Mouse (Mus musculus) midbrain, embryonic 10.5 days (tissue): ENCODE results near the gene Mkrn1. TPM values are rescaled to one million over a fixed set of nuclear protein-coding genes. Genes with fewer than 3 reads are reported as not detected.
A peak's percentile ranks its signal among the peaks of the same experiment; 100 is the strongest.
"Not testable (repeated sequence)": the region's sequence is repeated elsewhere in the genome, so short reads cannot be mapped to it uniquely, and the experiment has no call there.

Experiments
- DNase-seq: peaks from one replicate; pipeline ENCODE4 v3.0.0-alpha.2; 2017; ENCODE audit warnings: low spot score
- H3K27ac ChIP-seq: fragments of 300-500 bp; sonication (generic); replicated peaks from 2 replicates; pipeline ENCODE4 v1.5.1; 2016; ENCODE audit warnings: mild to moderate bottlenecking
- H3K27me3 ChIP-seq: fragments of 300-500 bp; sonication (generic); 2 replicates; pipeline ENCODE4 v1.6.1; 2016; ENCODE audit warnings: low read depth, mild to moderate bottlenecking; ENCODE audit not compliant: poor library complexity, severe bottlenecking
- H3K36me3 ChIP-seq: fragments of 300-500 bp; sonication (generic); 2 replicates; pipeline ENCODE4 v1.6.1; 2016; ENCODE audit warnings: mild to moderate bottlenecking, moderate library complexity
- H3K4me1 ChIP-seq: fragments of 300-500 bp; sonication (generic); 2 replicates; pipeline ENCODE4 v1.6.1; 2016
- H3K4me3 ChIP-seq: fragments of 300-500 bp; sonication (generic); 2 replicates; pipeline ENCODE4 v1.5.1; 2016; ENCODE audit warnings: mild to moderate bottlenecking, moderate library complexity
- H3K9me3 ChIP-seq: fragments of 300-500 bp; sonication (generic); replicated peaks from 2 replicates; pipeline ENCODE4 v1.6.1; 2016; ENCODE audit warnings: mild to moderate bottlenecking
- WGBS: fragments of 180-500 bp; shearing (Covaris S2); methylation state at CpG from one replicate; pipeline ENCODE4 v1.1.7; 2016; 5-methylcytosine and 5-hydroxymethylcytosine counted together
- polyA plus RNA-seq: library from polyadenylated mRNA; unstranded; fragments of >200 nt; fragmentation: Nextera tagmentation; extraction: Ambion mirVana; gene quantifications from 2 replicates; pipeline ENCODE4 v1.2.1, GENCODE M21; 2016

Gene Mkrn1
- polyA plus RNA-seq, 1 experiment from 2014 or later = 88.2 TPM

DNA sequence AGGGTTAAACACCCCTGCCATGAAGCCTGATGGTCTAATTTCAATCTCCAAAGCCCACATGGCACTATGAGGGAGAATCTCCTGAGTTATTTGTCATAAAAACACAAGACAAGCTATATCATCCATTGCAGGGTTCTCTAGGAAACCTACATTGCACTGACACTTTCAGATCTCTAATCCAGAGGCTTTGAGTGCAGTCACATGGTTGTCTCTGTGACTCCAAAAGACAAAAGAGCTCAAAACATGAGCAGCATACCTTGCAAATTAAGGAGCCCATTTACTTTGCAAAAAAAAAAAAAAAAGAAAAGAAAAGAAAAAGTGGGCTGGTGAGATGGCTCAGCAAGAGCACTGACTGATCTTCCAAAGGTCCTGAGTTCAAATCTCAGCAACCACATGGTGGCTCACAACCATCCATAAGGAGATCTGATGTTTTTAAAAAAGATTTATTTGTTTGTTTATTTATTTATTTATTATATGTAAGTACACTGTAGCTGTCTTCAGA is 22.6 kb upstream of the Mkrn1 start:
- Histone ChIP-seq H3K4me1 (peaks cover 18% of the 10 kb centered on the region), H3K36me3 (no peaks in the 10 kb centered on the region), H3K4me3 (no peak overlapping the region), H3K27ac (no peak overlapping the region), H3K9me3 (no peaks in the 10 kb centered on the region), H3K27me3 (no peaks in the 10 kb centered on the region)
- DNase-seq = no peak

DNA sequence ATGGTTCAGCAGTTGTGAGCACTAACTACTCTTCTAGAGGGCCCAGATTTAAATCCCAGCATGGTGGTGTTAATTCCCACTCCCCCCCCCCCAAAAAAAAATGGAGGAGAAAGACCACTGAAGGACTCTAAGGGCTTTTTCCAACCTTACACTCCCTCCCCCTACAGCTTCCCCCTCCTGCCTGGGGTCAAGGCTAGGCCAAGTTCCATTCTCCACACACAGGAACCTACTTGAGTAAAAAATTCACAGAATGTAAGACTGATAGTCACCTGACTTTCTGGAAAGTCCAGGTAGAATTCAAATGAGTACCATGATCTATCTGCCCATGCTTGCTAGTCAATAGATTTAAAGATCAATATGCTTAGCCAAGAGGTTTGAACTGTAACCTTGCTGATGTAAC is 19.9 kb upstream of the Mkrn1 start:
- H3K27me3 ChIP-seq = no peaks in the 10 kb centered on the region
- H3K36me3 ChIP-seq = no peaks in the 10 kb centered on the region
- H3K4me3 ChIP-seq = no peak overlapping the region
- H3K9me3 ChIP-seq = no peaks in the 10 kb centered on the region
- peaks cover 10% of the 10 kb centered on the region for H3K4me1 ChIP-seq
- DNase-seq = no peak
- H3K27ac ChIP-seq = no peak overlapping the region

DNA sequence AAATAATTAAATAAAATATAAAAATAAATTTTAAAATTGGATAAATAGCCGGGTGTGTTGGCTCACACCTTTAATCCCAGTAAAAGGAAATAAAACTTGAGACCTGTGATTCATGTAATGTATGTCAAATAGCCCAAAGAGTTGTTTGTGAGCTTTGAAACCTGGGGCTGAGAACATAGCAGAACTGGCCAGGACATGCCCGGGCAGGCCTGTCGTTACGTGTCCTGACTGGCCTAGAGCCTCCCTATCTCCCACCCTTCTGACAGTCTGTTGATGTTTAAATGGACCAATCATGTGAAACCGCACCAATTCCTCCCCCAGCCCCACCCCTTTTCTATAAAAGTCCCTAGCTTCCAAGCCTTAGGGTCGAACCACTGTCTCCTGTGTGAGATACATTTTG is 17.3 kb upstream of the Mkrn1 start:
- 91% methylated on average over 6 of the region's 6 CpGs for WGBS
- not testable (repeated sequence) for H3K4me3 ChIP-seq

DNA sequence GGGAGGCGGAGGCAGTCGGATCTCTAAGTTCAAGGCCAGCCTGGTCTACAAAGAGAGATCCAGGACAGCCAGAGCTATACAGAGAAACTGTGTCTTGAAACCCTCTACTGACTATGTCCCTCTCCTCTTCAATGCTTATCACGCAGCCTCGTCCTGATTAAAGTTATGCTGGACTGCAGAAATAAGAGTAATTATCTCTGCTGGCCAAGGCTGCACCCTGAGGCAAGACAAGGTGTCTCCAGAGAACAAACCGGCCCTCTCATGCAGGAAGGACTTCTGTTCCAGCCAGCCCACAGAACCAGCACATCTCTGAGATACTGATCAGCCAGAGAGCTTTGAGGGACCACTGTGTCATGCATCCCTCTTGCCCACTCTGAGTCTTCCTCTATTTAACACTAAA is 15.6 kb upstream of the Mkrn1 start:
- peak overlapping the region; percentile 76 for H3K27ac ChIP-seq

More for the DNA sequence above, 17.3 kb upstream of the Mkrn1 start:
- H3K4me1 ChIP-seq = peaks cover 21% of the 10 kb centered on the region
- not testable (repeated sequence) for H3K36me3 ChIP-seq, H3K27ac ChIP-seq, H3K9me3 ChIP-seq, DNase-seq, H3K27me3 ChIP-seq

DNA sequence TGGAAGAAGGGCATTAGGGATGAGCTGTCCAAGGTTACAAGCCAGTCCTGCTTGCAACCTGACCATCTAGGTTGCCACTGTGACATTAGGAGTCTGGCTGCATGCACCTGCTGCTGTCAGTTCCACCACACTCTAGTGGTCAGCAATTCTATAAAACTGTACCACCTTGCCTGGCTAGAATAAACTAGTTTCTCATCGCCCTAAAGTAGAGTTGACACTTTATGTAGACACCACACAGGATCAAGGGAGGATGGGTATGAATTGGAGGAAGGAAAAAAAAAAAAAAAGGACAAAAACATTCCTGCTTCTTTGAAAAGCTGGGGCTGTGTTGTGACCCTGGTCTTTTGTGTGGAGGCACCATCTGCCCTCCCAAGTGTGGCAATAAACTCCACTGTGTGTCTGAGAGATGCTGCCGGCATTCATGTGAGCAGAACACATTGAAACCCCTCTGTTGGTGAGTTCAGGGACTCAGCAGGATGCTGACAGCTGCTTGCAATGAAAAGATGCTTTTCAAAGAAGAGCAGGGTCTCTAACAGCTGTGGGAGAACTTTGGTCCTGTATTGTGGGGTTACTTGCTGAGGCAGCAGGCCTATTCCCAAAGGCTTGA is 14.7 kb upstream of the Mkrn1 start:
- peak; percentile 70 for DNase-seq
- WGBS = 28% methylated on average over 2 of the region's 2 CpGs

More for the DNA sequence above, 15.6 kb upstream of the Mkrn1 start:
- no peak for DNase-seq
- H3K4me3 ChIP-seq = no peak overlapping the region
- 87% methylated on average over 5 of the region's 5 CpGs for WGBS
- H3K36me3 ChIP-seq = no peaks in the 10 kb centered on the region
- H3K9me3 ChIP-seq = no peaks in the 10 kb centered on the region
- H3K27me3 ChIP-seq = no peaks in the 10 kb centered on the region
- peaks cover 21% of the 10 kb centered on the region for H3K4me1 ChIP-seq

DNA sequence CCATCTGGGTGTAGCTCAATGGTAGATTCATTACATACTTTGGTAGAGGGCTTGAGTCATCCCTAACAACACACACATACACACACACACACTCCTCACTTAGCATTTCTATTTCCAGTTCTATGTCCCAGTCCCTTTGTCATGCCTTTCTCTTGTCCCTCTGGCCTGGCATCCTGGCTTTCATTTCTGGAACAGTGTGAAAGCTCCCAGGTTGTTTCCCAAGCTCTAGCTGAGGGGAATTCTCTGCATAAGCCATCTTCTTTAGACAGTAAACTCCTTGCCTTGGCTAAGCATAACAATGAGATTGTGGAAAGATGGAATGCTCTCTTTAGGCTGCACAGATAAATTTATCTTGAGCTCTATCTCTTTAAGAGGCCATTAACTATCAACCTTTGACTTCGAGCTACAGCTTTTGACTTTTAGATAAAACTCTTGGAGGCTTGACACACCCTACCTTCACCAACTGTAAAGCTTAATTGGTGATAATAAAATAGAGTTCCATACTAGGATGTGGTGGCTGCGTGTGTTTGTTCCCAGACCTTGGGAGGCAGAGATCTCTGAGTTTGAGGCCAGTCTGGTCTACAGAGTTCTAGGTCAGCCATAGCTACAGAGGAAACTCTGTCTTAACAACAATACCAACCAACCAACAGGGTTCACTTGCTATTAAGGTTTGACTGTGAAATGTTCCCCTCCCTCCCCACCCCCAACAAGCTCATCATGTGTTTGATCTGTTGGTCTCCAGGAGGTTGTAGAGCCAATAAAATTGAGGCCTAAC is 14.0 kb upstream of the Mkrn1 start:
- 88% methylated on average over 2 of the region's 2 CpGs for WGBS
- Histone ChIP-seq H3K9me3 (no peaks in the 10 kb centered on the region), H3K4me3 (no peak overlapping the region), H3K36me3 (no peaks in the 10 kb centered on the region), H3K4me1 (peaks cover 21% of the 10 kb centered on the region), H3K27me3 (no peaks in the 10 kb centered on the region), H3K27ac (peak overlapping the region; percentile 67)
- no peak for DNase-seq

More for the DNA sequence above, 14.7 kb upstream of the Mkrn1 start:
- Histone ChIP-seq H3K27me3 (no peaks in the 10 kb centered on the region), H3K9me3 (no peaks in the 10 kb centered on the region), H3K36me3 (no peaks in the 10 kb centered on the region), H3K27ac (peak overlapping the region; percentile 67), H3K4me1 (peaks cover 21% of the 10 kb centered on the region), H3K4me3 (no peak overlapping the region)

DNA sequence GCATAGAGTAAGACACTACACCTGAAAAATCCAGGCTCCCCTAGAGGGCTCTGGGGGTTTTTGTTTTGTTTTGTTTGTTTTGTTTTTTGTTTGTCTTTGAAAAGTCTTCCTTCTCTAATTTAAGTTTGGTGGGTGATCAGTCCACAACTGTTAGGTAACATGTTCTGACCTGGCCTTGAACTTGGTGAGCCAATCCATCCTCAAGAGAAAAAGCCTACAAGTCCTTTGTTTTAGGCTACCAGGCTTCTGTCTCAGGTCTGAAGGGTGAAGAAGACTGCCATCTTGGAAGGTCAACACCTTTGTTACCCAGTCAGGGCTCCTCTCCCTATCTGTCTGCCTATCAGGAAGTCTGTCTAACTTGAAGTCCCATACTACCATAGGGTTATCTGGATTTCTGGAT is 13.4 kb upstream of the Mkrn1 start:
- peak overlapping the region; percentile 67 for H3K27ac ChIP-seq
- DNase-seq = no peak
- no peaks in the 10 kb centered on the region for H3K9me3 ChIP-seq
- H3K36me3 ChIP-seq = no peaks in the 10 kb centered on the region
- no peaks in the 10 kb centered on the region for H3K27me3 ChIP-seq
- no peak overlapping the region for H3K4me3 ChIP-seq
- H3K4me1 ChIP-seq = peaks cover 21% of the 10 kb centered on the region

DNA sequence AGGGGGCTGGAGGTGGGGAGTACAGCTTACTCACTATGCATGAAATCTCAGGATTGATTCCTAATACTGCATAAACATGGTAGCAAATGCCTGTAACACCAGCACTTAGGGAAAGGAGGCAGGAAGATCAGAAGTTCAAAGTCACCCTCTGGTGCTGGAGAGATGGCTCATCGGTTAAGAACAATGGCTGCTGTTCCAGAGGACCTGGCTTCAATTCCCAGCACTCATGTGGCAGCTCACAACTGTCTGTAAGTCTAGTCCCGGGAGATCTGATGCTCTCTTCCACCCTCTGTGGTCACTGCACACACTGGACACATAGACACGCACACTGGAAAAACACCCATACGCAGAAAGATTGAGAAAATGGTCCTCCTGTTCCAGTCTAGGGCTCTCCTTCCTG is 12.9 kb upstream of the Mkrn1 start:
- no peak for DNase-seq
- H3K27ac ChIP-seq = peak overlapping the region; percentile 67; the same call in 1 of the 2 replicates
- H3K27me3 ChIP-seq = no peaks in the 10 kb centered on the region
- no peaks in the 10 kb centered on the region for H3K9me3 ChIP-seq
- WGBS = 88% methylated on average over 4 of the region's 4 CpGs
- H3K4me3 ChIP-seq = no peak overlapping the region
- H3K4me1 ChIP-seq = peaks cover 21% of the 10 kb centered on the region
- H3K36me3 ChIP-seq = no peaks in the 10 kb centered on the region

DNA sequence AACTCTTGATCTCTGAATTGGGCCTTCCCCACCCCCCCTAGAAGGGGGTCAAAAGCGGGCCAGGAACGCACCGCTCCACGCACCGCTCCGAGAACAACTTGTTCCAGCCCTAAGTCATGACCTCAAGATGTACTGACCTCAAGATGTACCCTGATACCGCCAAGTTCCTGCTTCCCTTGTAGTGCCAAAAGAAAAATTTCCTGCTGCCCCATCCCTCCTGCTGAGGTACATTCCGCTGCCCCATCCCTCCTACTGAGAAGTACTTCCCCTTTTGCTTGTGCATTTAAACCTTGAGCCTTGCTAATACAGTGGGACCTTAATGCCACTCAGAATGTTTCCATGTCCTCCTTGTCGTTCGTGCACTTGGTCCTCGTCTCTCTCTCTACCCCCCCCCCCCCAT is 10.5 kb upstream of the Mkrn1 start:
- H3K36me3 ChIP-seq = no peaks in the 10 kb centered on the region
- DNase-seq = no peak
- no peak overlapping the region for H3K4me3 ChIP-seq
- no peaks in the 10 kb centered on the region for H3K9me3 ChIP-seq
- 76% methylated on average over 11 of the region's 11 CpGs for WGBS
- H3K27me3 ChIP-seq = no peaks in the 10 kb centered on the region
- H3K4me1 ChIP-seq = peaks cover 17% of the 10 kb centered on the region
- no peak overlapping the region for H3K27ac ChIP-seq

DNA sequence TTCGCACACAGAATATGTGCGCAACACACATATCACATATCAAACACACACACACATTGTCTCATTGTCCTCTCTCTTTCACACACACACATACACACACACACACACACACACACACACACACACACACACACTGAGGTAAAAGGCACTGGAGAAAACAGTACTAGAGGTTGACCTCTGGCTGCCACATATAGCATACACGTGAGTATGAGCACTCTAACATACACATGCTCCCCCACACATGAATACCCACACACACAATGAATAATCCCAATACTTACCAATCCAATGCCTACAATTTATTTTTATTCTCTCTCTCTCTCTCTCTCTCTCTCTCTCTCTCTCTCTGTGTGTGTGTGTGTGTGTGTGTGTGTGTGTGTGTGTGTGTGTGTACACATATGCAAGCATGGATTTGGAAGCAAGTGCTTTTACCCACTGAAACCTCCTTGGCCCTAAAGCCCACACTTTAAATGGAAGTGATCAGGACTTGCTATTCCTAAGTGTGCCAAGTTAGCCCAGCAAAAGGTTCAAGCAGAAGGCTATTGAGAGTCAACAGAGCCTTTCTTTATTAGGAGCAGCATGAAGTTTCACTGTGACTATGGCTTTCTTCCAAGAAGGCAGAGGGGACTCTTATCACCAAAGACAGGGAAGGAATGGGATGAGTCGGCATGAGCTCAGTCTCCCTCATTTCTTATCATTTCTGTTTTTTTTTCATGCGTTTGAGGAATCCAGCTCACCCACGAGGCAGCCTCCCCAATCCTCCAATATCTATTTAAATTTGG is 8.9 kb upstream of the Mkrn1 start:
- no peaks in the 10 kb centered on the region for H3K36me3 ChIP-seq
- H3K27me3 ChIP-seq = no peaks in the 10 kb centered on the region
- H3K4me1 ChIP-seq = peaks cover 1% of the 10 kb centered on the region; the same call in 1 of the 2 replicates
- H3K4me3 ChIP-seq = no peak overlapping the region
- no peak overlapping the region for H3K27ac ChIP-seq
- no peaks in the 10 kb centered on the region for H3K9me3 ChIP-seq
- WGBS = 91% methylated on average over 6 of the region's 6 CpGs
- DNase-seq = no peak

DNA sequence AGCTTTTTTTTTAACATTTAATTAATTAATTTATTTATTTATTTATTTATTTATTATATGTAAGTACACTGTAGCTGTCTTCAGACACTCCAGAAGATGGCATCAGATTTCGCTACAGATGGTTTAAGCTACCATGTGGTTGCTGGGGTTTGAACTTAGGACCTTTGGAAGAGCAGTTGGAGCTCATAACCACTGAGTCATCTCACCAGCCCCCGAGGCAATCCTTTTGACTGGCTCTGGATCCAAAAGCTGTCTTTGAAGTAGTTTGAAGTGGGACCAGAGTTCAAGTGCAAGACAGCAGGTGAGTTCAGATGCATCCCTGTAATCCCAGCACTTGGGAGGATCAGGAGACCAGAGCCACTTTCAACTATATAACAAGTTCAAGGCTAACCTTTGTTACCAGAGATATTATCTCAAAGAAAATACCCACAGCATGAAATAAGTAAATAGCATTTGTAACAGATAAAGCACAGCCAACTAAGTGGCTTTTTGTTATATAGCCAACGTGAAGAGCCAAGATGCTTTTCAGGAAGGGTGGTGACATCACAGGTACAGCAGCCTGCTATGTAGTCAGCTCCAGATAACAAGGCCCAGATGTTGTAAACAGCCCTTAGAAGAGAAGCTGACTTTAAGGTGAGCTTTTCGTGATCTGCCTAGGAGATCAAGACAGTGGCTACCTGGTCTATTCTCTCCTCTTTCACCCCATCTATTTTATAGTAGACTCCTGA is 7.2 kb upstream of the Mkrn1 start:
- Histone ChIP-seq H3K9me3 (no peaks in the 10 kb centered on the region), H3K27ac (no peak overlapping the region), H3K36me3 (no peaks in the 10 kb centered on the region), H3K4me1 (no peaks in the 10 kb centered on the region), H3K4me3 (no peak overlapping the region), H3K27me3 (peaks cover 4% of the 10 kb centered on the region; the same call in 1 of the 2 replicates)
- DNase-seq = no peak
- WGBS = 82% methylated on average over 4 of the region's 4 CpGs

DNA sequence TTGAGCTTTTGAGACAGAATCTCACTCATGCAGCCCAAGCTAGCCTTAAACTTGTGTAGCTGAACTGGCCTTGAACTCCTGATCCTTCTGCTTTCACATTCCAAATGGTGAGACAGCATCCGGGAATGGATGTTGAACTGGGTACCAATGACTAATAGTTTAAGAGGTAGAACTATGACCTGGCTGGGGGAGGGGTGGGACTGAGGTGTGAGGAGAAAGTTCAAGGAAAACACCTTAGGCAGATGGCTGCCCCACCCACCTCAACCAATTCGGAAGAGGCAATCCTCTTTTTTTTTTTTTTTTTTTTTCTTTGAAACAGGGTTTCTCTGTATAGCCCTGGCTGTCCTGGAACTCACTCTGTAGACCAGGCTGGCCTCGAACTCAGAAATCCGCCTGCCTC is 6.5 kb upstream of the Mkrn1 start:
- WGBS = 80% methylated on average over 4 of the region's 4 CpGs
- DNase-seq = no peak
- H3K4me1 ChIP-seq = no peaks in the 10 kb centered on the region
- no peaks in the 10 kb centered on the region for H3K9me3 ChIP-seq
- no peak overlapping the region for H3K4me3 ChIP-seq
- no peaks in the 10 kb centered on the region for H3K36me3 ChIP-seq
- H3K27me3 ChIP-seq = peaks cover 10% of the 10 kb centered on the region; the same call in 1 of the 2 replicates
- no peak overlapping the region for H3K27ac ChIP-seq
